Mouse (Mus musculus) neutrophil, adult 65 days (primary cell): ENCODE data around the gene 2210010C04Rik. TPM values are rescaled to one million over a fixed set of nuclear protein-coding genes. Genes with fewer than 3 reads are reported as not detected.

Experiments used
- total RNA-seq: library from RNA; stranded (reverse); gene quantifications from 2 replicates; pipeline ENCODE4 v1.2.4, GENCODE M21; 2023

2210010C04Rik gene
- not detected in 2 replicates for total RNA-seq

GRCm38 (mm10) chr6:41035409-41035808 is at the start of gene 2210010C04Rik:
2210010C04Rik (minus strand) TSS chr6:41035509.

GRCm38 (mm10) chr6:40999379-40999778 is 35.9 kb downstream of the 2210010C04Rik start, which contains the start of gene Gm2663:
Gm2663 (minus strand) TSS chr6:40999479.

Other genes with a start within 250 kb of the 2210010C04Rik start
- not detected in 2 replicates for gene Moxd2, start 148.0 kb downstream of the 2210010C04Rik start, total RNA-seq
- not detected in 2 replicates for gene Prss58, start 135.1 kb downstream of the 2210010C04Rik start, total RNA-seq
- gene 1700074P13Rik, start 95.0 kb downstream of the 2210010C04Rik start, total RNA-seq: not detected in 2 replicates
- not detected in 2 replicates for gene Gm4744, start 83.6 kb downstream of the 2210010C04Rik start, total RNA-seq
- not detected in 2 replicates for gene 1810009J06Rik, start 70.8 kb downstream of the 2210010C04Rik start, total RNA-seq
- not detected in 2 replicates for gene Gm2663, start 36.0 kb downstream of the 2210010C04Rik start, total RNA-seq